Mouse (Mus musculus) cerebellum, adult 9-11 months (tissue): Measurements from ENCODE around the gene Grap2.
"Not testable (repeated sequence)": the region's sequence is repeated elsewhere in the genome, so short reads cannot be mapped to it uniquely, and the experiment has no call there.

Experiments
- DNase-seq: peaks from one replicate; pipeline ENCODE4 v3.0.0; 2022

Gene Grap2

GRCm38 (mm10) chr15:80567139-80567538 is 5.3 kb upstream of the Grap2 start:
- no peak for DNase-seq

DNA sequence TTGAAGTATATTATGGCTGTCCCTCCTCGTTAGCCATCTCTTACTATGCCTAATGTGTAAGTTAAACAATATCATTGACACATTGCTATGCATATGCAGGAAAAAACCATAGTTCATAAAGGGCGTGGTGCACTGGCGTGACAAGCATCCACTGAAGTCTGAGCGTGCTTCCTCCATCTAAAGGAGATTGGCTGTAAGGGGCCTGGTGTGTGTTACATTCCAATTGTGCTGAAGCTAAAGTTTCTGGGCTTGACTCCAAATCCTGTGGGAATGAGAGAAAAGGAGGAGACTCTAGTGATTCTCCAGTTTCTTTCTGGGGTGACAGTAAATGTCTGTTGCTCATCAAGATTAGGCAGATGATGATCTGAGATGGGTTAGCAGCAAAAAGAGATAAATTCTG is 4.7 kb upstream of the Grap2 start:
- DNase-seq: no peak

DNA sequence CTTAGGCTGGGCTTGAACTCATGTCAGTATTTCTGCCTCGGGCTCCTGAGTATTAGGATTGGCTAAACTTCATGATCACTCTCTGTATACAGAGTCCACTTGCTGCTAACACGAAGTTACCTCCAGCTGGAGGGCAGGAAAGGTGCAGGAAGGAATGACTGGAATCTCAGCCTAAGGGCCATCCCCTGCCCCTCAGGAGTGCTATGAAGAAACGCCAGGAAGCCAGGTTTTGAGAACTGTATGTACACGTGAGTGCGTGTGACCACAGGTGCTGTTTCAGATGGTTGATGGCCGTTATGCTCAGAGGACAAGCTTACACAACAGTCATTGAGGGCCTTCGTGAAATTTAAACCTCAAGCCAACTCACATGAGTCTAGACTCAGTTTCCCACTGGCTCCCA is 3.2 kb upstream of the Grap2 start:
- no peak for DNase-seq

DNA sequence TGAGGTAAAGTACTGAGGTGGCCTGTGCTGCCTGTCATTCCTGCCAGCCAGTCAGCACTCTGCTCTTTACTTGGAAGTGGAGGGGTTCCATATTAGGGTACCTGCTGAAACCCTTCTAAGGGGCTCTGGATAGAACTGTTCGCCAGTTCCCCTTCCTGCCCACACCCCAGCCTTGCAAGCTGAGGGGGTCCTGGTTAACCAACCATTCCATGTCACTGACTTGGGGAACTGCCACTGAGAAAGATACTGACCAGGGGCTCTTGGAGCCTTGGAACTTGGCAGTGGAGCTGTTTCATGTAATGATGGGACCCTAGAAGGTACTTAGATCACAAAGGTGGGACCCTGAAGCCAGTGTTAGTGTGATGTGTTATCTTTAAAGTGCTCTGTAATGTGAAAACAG is 2.2 kb upstream of the Grap2 start:
- DNase-seq: no peak

GRCm38 (mm10) chr15:80571611-80572010 is 783 bp upstream of the Grap2 start:
- no peak for DNase-seq

GRCm38 (mm10) chr15:80572811-80573520 is 572 bp downstream of the Grap2 start:
- DNase-seq: no peak

- peak; percentile 72 for DNase-seq
Observed at GRCm38 (mm10) chr15:80574211-80575040, 2.0 kb downstream of the Grap2 start.

DNA sequence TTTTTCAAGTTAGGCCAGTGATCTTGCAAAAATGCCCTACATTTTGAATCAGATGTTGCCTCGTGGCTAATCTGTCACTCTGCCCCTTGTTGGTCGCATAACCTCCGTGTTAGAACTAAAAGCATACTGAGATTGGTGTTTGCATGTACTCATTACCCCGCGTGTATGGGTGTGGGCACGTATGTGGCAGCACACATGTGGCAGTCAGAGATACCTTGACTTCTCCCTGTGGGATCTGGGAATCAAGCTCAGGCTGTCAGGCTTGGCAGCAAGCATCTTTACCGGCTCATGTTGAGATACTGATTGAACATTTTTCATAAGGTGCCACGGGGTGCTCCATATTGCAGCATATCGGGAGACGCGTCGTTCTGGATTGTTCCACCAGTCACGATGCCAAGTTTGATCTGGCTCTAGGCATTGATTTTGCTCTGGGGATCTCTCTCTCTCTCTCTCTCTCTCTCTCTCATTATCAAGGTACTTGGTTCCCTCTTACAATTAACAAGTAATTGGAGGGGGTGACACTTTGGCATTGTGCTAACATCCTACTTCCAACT is 3.5 kb downstream of the Grap2 start:
- no peak for DNase-seq

DNA sequence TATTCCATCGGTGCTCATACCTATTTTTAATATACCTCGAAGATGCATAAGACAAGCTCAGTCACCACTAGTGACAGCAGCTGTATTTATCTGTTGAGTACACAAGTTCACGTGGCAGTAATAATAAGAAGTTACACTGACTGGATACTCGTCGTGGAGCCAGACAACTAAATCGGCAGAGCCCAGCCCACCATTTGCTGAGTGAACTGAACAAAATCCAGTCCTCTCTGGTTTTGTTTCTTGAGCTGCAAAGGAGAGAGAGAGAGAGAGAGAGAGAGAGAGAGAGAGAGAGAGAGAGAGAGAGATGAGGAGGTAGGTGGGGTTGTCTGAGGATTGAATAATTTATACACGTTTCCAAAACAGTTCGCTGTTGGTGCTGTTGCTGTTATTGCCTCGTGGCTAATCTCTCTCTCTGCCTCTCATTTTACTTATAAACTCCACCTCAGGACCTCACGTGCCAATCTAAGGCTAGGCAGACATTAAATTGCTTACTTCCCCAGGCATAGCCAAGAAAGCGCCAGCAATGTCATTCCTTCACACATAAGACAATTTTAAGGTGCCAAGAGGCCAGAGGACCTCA is 4.1 kb downstream of the Grap2 start:
- no peak for DNase-seq

GRCm38 (mm10) chr15:80577166-80577960 is 5.0 kb downstream of the Grap2 start:
- DNase-seq: no peak

- DNase-seq: no peak
Observed at GRCm38 (mm10) chr15:80579121-80579520, 6.7 kb downstream of the Grap2 start.

- not testable (repeated sequence) for DNase-seq
Observed at GRCm38 (mm10) chr15:80580585-80580984, 8.2 kb downstream of the Grap2 start.

- no peak for DNase-seq
Observed at GRCm38 (mm10) chr15:80582581-80583495, 10.4 kb downstream of the Grap2 start.

DNA sequence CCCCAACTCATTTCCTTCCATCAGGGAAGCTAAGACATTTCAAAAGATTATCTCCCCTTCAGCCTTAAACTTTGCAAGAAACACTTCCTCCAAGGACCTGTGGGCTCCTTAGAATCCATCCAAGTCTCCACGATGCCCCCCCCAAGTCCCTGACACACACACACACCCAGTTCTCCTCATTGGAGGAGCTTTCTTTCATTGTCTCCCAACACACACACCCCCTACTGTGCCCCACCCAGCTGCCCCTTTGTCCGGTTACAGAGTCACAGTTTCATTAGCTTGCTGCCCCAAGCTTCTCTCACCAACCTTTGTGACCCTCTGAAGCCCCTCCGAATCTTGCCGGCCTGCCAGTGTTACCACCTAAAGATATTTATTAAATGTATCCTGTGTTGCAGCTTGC is 13.9 kb downstream of the Grap2 start:
- no peak for DNase-seq

- no peak for DNase-seq
Observed at GRCm38 (mm10) chr15:80590641-80591040, 18.2 kb downstream of the Grap2 start.

DNA sequence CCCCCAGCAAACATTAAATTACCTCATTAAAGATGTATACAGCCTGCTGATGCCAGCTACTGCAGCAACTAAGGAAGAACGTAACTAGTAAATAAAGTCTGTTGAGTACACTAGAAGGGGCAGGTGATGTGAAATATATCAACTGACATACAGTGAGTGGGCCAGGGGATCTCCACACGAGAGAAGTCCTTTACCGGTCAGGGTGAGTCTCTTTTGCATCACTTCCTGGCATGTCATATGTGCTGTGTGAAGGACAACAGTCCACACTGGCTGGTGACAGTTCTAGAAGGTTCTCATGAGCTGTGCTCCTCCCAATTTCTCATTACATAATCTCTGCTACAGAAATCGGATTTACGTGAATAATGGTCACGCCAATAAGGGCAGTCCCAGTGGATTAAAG is 20.3 kb downstream of the Grap2 start:
- DNase-seq: no peak

DNA sequence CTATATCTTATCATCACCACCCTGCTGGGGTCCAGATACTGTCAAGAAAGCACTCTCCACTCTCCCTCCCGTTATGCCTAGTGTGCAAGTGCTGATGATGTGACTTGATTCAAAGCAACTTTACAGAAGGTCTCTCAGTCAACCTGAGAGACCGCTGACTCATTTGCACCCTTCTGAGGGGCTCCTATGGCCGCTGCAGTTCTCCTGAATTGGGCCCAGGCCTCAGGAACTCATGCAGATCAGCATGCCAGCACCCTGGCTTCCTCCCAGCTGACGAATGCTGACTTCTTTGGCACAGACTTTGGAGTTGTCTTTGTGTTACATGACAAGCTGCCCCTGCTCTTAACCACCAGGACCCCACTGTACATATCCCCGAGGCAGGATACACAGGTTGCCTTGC is 21.5 kb downstream of the Grap2 start:
- no peak for DNase-seq

DNA sequence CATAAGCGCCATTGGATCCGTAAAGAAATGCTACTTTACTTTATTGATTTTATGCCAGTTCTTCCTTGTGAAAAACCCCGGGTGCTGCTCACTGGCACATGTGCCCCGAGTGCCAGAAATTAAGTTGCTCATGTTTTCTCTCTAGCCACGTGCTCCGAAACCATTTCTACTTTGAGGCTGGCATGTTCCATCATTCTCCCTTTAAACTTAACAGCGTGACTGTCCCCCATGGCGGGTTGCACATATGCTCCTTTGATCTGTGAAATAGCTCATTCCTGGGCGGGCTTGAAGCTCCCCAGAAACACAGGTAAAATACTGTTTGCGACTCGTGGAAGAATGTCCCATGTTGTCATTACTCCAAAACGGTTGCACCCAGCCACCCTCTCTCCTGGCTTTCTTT is 26.4 kb downstream of the Grap2 start:
- no peak for DNase-seq

GRCm38 (mm10) chr15:80599213-80599750 is 26.9 kb downstream of the Grap2 start:
- no peak for DNase-seq

DNA sequence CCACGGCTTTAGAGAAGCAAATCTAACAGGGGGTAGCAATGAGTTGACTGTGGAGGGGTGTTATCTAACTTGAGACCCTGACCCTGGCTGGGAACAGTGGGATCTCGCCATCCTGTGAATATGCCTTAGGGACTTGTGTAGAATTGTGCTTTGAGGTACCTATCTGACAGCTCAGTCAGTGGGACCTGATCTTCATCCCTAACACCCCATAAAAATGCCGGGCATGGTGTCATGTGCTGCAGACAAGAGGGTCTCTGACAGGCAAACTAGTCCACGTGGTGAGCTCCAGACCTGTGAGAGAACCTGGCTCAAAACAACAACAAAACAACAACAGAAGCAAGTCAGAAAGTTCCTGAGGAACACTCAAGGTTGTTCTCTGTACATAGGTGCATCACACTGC is 27.4 kb downstream of the Grap2 start:
- DNase-seq: no peak

DNA sequence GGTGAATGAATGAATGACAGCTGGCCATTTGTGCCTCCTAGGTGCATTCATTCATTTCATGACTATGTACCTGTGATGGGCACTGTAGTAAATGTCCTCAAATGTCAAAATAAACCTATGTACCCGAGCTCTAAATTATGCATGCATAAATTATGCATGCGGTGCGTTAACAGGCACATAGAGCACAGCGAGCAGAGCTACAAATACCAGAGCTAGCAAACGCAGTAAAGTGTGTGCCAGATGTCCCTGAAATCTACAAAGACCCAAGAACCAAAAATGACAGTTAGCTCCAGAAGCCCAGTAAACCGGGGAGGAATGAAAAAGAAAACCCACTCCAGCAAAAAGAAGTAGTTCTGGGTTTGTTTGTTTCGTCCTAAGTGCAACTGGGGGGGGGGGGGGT is 29.1 kb downstream of the Grap2 start:
- no peak for DNase-seq

- no peak for DNase-seq
Observed at GRCm38 (mm10) chr15:80602487-80602886, 30.1 kb downstream of the Grap2 start.
